Mouse (Mus musculus): Measurements from ENCODE around the gene Gsto2.

Gsto2 gene

DNA sequence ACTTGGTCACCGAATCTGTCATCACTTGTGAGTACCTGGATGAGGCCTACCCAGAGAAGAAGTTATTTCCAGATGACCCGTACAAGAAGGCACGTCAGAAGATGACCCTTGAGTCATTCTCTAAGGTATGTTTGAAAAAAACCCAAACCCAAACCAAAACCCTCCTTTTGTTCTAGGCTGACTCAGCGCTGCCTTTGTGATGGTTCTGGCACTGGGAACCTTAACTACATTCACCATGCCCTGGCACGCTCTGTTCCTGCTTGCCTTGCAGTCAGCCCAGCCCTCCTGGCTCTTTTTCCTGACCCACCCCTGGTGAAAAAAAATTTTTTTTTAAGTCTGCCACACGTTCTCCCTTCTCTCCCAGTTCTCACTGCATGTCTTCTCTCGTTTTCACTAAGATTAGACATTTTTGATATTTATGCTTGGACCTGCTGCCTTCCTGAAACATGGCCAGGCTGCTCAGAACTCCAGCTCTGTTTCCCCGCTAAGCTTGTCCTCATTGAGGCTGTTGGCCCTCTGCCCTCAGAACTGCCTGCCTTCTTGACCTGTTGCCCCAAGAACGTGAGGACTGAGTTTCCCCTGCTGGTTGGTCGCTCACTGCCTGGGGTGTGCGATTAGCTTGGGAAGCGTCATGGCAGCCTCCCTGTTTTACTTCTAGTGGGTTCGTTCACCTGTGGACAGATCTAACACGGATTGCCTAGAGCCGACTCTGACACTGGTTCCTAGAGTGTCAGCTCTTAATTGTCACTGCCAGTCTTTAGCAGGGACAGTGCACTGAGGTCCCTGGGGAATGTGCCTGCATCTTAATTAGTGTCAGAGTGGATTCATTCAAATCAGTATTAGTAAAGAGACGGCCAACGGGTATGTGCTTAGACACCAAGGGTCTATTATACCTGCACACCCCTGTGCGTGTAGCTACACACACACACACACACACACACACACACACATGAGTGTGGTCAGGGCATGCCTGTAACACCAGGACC is 7.1 kb upstream of the Gsto2 start:
- no peak for DNase-seq (ENCODE audit: low spot score)

DNA sequence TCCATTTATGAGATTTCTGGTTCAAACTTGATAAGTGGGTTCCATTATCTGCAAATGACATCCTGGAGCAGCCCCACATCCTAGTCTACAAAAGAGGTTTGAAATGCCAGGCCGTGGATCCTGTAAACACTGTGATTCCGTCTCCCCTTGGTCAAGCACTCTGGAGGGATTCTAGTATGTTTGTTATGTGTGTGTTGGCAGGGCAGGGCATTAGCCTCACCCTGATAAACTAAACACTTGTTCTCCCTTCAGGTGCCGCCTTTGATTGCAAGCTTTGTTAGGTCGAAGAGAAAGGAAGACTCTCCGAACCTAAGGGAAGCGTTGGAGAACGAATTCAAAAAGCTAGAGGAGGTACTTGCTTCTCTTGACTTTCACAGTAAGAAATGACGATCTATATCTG is 6.2 kb upstream of the Gsto2 start:
- DNase-seq (ENCODE audit: low spot score), result no peak

DNA sequence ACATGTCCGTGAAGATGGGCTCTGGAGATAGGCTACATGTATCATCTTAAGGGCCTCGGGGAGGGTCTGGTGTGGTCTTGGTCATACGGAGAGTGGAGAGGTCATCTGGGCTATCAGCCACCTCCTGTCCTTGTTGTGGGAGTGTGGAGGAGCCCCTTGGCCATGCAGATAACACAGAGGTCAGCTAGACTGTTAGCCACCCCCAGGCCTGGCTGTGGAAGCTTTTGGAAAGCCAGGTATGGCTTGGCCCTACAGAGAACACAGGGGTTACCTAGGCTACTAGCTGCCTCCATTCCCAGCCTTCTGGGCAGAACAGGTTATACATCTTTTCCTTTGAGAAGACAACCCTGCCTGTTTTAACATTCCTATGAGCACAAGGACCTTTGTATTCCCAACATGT is 2.8 kb upstream of the Gsto2 start:
- DNase-seq (ENCODE audit: low spot score), result no peak

DNA sequence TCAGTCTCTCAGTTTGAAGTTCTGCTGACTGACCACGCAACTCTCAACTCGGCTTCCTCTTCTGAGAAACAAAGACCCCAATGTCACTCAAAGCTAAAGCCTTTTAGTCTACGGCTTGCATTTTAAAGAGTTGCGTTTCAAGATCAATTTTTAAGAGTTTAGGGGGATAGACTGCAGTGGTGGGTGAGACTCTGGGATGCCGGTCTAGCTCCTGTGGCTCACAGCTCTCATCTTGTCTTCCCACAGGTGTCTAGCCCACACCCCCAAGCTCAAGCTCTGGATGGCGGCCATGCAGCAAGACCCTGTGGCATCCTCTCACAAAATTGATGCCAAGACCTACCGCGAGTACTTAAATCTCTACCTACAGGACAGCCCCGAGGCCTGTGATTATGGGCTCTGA is 1.3 kb upstream of the Gsto2 start:
- DNase-seq (ENCODE audit: low spot score), result no peak

DNA sequence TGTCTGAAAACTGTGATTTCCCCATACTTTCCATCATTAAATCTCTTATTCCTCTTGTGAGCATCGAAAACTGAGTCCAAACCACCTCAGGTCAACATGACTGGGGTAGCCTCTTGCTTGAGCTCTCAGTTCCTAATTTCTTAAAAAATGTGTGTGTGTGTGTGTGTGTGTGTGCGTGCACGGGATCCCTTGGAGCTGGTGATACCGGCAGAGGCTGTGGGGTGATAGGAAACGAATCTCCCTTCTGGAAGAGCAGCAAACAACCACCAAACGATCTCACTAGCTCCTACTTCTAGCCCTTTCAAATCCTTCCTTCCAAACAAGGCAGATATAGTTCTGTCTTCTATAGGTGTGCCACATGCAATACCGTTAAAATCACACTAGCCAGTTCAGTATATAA is 613 bp upstream of the Gsto2 start:
- no peak for DNase-seq (ENCODE audit: low spot score)

DNA sequence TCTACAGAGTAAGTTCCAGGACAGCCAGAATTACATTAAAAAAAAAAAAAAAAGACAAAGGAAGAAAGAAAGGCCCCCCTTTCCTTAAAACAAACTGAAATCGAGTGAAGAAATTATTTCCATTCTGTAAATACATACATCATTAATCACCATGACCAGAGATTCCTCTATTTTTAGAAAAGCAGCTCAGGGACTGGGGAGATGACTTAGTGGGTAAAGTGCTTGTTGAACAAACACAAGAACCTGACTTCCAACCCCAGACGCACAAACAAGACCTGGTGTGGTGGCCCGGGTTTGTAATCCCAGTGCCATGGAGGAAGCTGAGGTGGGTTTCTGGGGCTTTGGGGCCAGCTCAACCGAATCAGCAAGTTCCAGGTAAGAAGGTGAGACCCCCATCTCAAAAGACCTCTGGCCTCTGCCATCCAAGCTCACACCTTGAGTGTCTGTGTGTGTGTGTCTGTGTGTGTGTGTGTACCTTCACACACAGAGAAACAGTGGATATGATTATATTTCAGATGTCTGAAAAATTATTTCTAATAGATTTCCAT is 2.4 kb downstream of the Gsto2 start:
- no peak for DNase-seq (ENCODE audit: low spot score)

DNA sequence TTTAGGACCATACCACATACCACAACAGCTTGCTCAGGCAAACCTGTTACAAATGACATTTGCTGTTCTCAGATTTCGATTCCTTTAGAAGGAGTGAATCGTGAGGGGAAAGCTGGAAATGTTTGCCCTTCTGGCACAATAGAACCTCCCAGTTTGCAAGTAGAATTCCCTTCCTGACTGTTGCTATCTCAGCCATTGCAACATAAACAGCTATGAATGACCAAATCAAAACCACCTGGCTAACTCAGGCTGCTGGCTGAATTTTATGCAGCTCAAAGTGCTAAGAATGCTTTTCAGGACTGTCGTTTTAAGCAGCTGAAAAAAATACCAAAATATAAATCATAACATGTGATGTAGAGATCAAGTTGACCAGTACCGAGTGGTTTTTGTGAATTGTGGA is 3.6 kb downstream of the Gsto2 start:
- DNase-seq (ENCODE audit: low spot score), result no peak

DNA sequence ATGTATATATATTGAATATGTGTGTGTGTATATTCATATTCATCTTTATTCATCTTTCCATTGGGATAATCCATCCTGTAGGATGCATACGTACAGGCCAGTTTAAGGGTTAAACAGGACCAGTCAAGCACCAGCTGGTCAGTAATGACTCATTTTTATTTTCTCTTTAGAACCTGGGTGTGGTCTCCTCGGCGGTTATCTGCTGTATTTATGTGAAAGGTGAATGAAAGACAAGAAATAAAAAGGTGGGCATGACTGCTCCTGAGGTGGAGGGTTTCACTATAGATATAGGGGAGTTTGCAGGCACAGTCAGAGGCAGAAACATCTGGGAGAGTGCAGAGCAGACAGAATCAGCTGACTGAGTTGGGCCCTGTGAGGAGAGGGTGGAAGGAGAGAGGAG is 4.2 kb downstream of the Gsto2 start:
- DNase-seq (ENCODE audit: low spot score), result no peak

DNA sequence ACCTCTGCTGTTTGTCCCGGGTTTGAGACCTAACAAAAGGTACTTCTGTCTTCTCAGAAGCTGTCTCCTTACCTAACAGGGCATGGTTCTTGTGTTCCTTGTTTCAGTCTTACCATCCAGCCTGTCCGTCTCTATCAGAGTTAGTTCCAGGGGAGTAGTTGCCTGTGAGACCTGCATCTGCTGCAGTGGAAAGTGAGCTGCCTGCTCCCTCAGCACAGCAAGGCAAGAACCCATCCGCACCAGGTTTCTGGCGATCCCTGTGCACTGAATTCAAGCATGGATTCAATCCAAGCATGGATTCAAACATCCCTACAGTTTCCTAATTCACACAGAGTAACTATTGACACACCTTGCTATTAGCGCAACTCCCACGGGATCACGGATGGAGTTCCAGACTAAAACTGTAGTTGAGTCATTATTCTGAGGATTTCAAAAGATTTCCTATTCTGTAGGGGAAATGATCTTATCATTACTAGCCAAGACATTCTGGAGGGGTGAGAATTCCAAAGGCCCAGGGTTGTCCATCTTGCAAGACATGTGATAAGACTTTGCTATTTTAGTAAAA is 4.8 kb downstream of the Gsto2 start:
- no peak for DNase-seq (ENCODE audit: low spot score)

DNA sequence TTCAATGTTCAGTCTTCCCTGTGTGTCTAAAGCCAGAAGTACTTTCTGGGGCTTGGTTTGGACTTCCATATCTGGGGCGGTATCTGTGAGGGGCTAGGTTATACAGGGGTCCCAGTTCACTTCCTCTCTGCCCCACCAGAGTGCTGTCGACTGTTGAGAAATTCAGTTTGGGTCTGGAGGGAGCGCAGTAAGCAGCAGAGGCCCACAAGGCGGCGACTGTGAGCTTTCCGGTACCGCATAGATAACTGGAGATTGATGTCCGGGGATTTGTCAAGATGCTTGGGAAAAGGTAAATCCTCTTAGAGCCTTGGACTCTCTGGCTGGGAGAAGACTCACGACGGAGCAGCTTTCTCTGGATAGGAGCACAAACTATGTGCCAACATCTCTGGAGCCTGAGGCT is 6.2 kb downstream of the Gsto2 start:
- no peak for DNase-seq (ENCODE audit: low spot score)

DNA sequence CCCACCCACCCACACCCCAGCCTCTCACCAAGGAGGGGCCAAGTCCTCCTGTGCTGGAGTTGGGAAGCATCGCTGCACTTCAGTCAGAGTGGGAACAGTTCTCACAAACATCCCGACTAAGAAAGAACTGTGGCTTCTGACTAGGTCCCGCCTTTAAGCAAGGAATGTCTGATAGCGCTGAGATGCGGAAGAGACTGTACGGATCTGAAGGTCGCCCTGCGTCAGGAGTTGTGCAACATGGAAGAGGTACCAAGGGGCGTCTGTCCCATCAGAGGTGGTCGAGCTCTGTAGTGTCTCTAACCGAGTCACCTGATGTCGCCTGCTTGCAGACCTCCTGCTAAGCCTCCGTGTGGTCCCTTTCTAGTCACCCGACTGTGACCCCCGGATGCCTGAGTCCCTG is 10.9 kb downstream of the Gsto2 start:
- no peak for DNase-seq (ENCODE audit: low spot score)

DNA sequence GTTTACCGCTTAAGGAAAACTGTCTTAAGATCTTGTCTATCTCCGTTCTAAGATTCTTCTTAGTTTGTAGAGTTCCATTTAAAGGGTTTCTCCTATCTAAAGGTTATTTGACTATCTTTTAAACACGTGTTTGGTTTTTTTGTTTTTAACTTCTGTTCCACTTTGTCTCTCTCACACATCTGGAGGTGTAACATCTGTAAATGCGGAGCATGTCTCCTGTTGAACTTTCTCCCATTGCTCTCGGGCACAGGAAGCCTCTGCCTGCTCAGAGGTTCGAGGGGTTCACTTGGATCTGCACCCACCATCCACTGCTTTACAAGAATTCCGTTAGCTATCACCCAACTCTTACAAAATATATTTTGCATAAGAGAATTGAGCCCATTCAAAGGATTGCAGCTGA is 16.2 kb downstream of the Gsto2 start:
- no peak for DNase-seq (ENCODE audit: low spot score)

DNA sequence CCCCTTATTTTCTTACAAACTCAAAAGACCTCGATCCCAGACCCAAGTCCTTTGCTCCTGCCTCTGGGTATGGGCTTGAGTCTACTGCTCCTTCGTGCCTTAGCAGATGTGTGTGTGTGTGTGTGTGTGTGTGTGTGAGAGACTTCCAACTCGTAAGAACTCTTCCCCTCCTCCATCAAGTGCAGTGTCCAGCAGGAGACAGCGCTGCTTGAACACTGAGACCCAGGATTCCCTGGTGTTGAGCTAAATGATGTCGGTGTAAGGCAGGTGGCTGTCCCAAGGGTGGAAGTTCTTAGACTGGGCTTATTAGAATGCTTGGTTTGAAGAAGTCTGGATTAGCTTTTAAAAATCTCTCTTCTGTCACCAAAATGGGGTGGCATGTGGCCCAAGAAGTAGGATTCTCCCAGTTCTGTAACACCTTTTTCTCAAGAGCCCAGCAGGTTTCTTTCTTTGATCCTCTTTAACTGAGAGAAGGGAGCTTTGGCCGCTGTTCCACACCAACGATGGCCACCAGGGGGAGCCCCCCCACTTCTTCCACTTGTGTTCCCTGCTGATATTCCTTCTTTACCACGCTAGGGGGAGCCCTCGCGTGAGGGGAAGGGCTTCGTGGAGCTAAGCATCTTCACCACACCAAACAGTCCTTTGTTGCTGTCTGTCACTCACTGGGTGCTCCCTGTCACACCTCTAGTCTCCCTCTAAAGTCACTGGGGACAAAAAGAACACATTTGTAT is 17.0 kb downstream of the Gsto2 start:
- no peak for DNase-seq (ENCODE audit: low spot score)

DNA sequence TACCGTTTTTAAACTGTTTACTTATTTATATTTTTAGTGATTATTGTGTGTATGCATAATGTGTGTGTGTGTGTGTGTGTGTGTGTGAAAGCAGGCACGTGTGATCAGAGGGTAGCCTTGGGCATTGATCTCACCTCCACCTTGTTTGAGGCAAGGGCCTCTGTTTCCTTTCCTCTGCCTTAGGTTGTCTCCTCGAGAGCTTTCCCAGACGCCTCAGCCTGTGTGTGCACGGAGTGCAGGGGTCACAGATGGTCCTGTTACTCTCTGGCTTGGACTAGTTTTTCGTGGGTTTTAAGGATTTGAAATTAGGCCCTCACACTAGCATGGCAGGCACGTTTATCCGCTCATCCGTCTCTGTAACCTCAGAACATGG is 17.5 kb downstream of the Gsto2 start:
- DNase-seq (ENCODE audit: low spot score), result no peak

DNA sequence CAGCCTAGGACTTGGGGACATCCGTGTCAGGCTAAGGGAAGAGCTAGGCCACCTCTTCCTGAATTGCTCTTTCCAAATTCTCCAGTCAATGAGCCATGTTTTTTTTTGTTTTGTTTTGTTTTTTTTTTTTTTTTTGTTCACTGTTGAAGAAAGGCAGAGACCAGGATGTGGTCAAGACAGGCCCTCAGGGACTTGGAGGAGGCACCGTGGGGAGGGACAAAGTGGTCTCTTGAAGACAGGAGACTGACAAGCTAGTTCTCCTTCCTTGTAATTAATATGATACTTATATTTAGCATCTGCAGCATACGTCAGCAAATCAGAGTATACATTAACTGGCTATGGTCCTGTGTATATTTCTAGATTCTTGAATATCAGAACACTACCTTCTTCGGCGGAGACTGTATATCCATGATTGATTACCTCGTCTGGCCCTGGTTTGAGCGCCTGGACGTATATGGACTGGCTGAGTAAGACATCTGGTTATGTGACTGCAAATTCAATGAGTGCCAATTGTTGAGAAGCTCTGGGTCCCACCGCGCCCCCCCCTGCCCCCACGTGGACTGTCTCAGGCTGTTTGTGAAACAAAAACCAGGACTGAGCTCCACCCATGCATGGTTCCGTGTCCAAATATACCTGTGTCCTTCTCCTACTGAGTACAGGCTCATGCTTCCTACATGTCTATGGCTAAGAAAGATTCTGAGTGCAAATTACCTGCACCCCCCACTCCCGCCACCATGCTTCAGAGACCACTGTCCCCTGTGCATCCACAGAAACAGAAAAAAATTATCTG is 19.2 kb downstream of the Gsto2 start:
- no peak for DNase-seq (ENCODE audit: low spot score)

DNA sequence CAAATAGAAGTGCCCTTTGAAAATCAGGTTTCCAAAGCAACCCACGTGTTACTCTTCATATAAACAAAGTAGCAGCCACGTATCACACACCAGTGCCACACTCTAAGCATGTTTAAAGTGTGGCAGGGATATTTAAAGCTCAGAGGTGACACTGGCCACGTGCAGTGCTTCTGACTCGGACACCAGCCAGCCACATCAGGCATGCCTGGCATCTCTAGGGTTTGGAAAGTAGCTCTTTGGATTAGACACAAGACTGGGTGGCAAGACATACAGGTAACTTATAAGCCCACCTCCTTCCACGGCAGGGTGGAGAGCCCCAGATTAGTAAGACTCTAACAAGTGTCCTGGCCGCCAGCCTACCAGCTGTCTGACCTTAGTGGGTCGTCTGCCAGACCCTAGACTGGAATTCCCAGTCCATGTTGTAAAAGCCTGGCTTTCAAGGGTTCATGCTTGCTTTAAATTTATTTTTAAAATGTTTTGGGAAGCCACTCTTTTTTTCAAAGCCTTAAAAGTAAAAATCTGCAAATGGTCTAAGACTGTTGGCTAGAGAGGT is 19.9 kb downstream of the Gsto2 start:
- no peak for DNase-seq (ENCODE audit: low spot score)

DNA sequence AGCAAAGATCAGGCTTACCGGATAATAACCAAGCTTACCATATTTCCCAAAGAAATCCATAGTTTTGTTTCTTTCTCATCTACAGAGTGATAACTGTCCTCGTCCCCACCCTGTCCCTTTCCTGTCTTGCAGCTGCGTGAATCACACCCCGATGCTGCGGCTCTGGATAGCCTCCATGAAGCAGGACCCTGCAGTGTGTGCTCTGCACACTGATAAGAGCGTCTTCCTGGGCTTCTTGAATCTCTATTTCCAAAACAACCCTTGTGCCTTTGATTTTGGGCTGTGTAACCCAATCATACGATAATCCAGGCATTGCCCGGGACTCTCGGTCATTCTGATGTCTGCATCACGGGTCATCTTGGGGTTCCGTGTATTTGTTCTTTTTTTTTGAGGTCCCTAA is 20.6 kb downstream of the Gsto2 start:
- DNase-seq (ENCODE audit: low spot score), result no peak

DNA sequence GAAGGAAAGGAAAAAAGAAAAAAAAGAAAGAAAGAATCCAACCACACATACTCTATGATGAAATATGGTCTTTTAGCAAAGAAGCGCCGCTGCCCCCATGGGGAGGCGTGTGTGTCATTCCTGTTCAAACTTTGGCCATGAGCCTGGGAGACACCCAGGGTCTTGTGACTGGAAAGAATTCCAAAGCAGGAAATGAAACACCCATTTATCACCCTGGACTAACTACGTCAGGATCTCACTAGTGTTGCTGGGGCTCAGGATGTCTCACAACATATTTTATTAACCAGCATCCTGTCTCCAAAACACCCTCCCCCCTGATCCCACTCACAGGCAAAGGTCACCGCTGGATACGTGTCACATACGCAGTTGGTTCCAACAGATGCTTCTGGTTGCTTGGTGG is 21.3 kb downstream of the Gsto2 start:
- no peak for DNase-seq (ENCODE audit: low spot score)

DNA sequence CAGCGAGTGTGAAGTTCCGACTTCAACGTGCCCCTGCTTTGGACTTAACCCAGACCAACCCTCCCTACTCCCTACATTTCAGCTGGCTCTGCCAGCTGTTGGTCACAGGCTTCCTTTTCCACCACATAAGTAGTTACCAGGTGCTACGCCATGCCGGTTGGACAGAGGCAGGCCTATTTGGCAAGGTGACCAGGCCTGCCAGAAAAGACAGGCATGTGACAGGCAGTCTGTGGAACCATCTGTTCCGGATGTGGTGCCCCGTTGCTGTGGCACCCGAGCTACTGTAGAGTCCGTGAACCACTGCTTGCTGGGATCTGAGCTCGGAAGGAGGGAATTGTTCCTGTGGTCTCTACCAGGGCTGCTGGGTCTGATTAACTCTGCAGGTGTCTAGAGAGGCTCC is 22.1 kb downstream of the Gsto2 start:
- DNase-seq (ENCODE audit: low spot score), result no peak

DNA sequence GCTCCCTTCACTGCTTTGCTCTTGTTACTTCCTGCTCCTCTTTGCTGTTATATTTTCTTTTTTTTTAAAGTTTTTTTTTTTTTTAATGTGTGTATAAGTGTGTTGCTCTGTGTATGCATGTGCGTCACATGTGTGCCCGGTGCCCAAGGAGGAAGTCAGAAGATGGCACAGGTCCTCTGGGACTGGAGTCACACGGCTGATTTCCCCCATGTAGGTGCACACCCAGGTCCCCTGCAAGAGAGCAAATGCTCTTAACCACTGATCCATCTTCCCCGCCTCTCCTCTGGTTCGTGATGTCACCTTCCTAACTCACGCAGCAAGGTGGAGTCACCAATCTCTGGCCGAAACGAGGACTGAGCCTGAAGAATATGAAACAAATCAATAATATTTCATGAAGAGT is 22.7 kb downstream of the Gsto2 start:
- no peak for DNase-seq (ENCODE audit: low spot score)

DNA sequence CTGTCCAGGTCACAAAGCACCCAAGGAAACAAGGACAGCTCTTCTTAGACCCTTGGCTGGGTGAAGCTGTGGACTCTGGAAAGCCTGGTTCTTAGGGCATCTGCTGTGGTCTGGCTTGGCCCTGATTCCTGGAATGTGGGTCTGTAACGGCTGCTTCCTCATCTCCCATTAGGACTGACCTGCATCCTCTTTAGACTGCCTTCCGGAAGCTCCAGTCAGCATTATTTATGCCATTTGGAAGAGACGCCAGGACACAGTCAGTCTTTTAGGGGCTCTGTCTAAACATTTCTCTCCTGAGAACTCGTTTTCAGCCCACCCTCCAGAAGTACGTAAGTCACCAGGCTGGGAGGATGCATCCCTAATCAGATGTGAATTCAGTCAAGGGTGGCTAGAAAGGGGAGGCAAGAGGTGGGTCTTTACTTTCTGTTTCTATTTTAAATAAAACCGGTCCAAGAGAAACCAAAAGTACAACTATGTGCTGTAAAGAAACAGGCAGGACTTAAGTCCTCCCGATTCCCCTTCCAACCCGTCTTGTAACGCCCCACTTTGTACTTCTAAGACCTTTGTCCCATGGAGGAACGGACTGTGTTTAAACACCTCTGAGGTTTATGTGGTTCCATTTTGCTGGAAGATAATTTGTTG is 25.3 kb downstream of the Gsto2 start:
- no peak for DNase-seq (ENCODE audit: low spot score)

All from urinary bladder, postnatal 10 days (tissue).